Mouse (Mus musculus) hindbrain, embryonic 12.5 days (tissue): ENCODE measurements around the gene Pofut2. TPM values are rescaled to one million over a fixed set of nuclear protein-coding genes. Genes with fewer than 3 reads are reported as not detected.

ENCODE experiments used
- ATAC-seq: fragments of 200-750 bp; cut with Nextera tagmentation; 2 replicates; pipeline ENCODE4 v1.8.0; 2017; ENCODE audit warnings: moderate TSS enrichment; ENCODE audit not compliant: low FRiP score
- H3K27ac ChIP-seq: fragments of 300-500 bp; sonication (generic); 2 replicates; pipeline ENCODE4 v1.5.1; 2016; ENCODE audit warnings: mild to moderate bottlenecking
- H3K27me3 ChIP-seq: fragments of 300-500 bp; sonication (generic); 2 replicates; pipeline ENCODE4 v1.6.1; 2016; ENCODE audit warnings: mild to moderate bottlenecking
- H3K36me3 ChIP-seq: fragments of 300-500 bp; sonication (generic); 2 replicates; pipeline ENCODE4 v1.6.1; 2016; ENCODE audit warnings: mild to moderate bottlenecking
- H3K4me1 ChIP-seq: fragments of 300-500 bp; sonication (generic); 2 replicates; pipeline ENCODE4 v1.6.1; 2016
- H3K4me2 ChIP-seq: fragments of 300-500 bp; sonication (generic); replicated peaks from 2 replicates; pipeline ENCODE4 v1.6.1; 2016; ENCODE audit warnings: mild to moderate bottlenecking
- H3K4me3 ChIP-seq: fragments of 300-500 bp; sonication (generic); 2 replicates; pipeline ENCODE4 v1.5.1; 2016; ENCODE audit warnings: mild to moderate bottlenecking
- H3K9ac ChIP-seq: fragments of 300-500 bp; sonication (generic); 2 replicates; pipeline ENCODE4 v1.6.1; 2016; ENCODE audit warnings: mild to moderate bottlenecking, moderate library complexity
- H3K9me3 ChIP-seq: fragments of 300-500 bp; sonication (generic); replicated peaks from 2 replicates; pipeline ENCODE4 v1.6.1; 2016; ENCODE audit warnings: mild to moderate bottlenecking
- WGBS: fragments of 180-500 bp; shearing (Covaris S2); methylation state at CpG from one replicate; pipeline ENCODE4 v1.1.7; 2016; 5-methylcytosine and 5-hydroxymethylcytosine counted together
- polyA plus RNA-seq: library from polyadenylated mRNA; unstranded; fragments of >200 nt; fragmentation: Nextera tagmentation; extraction: Ambion mirVana; gene quantifications from 2 replicates; pipeline ENCODE4 v1.2.1, GENCODE M21; 2016

The Pofut2 gene
- polyA plus RNA-seq, 1 experiment from 2014 or later = 81.8 TPM

- ATAC-seq = no peak
- H3K9me3 ChIP-seq = no peaks in the 10 kb centered on the region
- no peaks in the 10 kb centered on the region; the same call in 1 of the 2 replicates for H3K4me1 ChIP-seq
- no peak overlapping the region for H3K27ac ChIP-seq
- no peaks in the 10 kb centered on the region for H3K27me3 ChIP-seq
- no peaks in the 10 kb centered on the region for H3K36me3 ChIP-seq
- no peak overlapping the region for H3K9ac ChIP-seq
- H3K4me2 ChIP-seq = no peak overlapping the region
- H3K4me3 ChIP-seq = no peak overlapping the region
- 74% methylated on average over 12 of the region's 12 CpGs for WGBS
These were observed 23.9 kb upstream of the Pofut2 start for GRCm38 (mm10) chr10:77234991-77235616.

- Histone ChIP-seq H3K36me3 (no peaks in the 10 kb centered on the region), H3K4me1 (no peaks in the 10 kb centered on the region), H3K27ac (no peak overlapping the region), H3K9ac (no peak overlapping the region), H3K9me3 (no peaks in the 10 kb centered on the region), H3K27me3 (no peaks in the 10 kb centered on the region), H3K4me3 (no peak overlapping the region), H3K4me2 (no peak overlapping the region)
- 68% methylated on average over 16 of the region's 16 CpGs for WGBS
- ATAC-seq = no peak
These were observed 21.0 kb upstream of the Pofut2 start for GRCm38 (mm10) chr10:77237795-77238580.

GRCm38 (mm10) chr10:77240764-77241163 is 18.3 kb upstream of the Pofut2 start:
- Histone ChIP-seq H3K27ac (no peak overlapping the region), H3K9ac (no peak overlapping the region), H3K4me1 (0 out of 2 replicates have a peak, but pooled peaks cover 2% of the 10 kb centered on the region), H3K27me3 (no peaks in the 10 kb centered on the region), H3K4me2 (no peak overlapping the region), H3K36me3 (no peaks in the 10 kb centered on the region), H3K4me3 (no peak overlapping the region), H3K9me3 (no peaks in the 10 kb centered on the region)
- 70% methylated on average over 8 of the region's 8 CpGs for WGBS
- ATAC-seq = no peak

- Histone ChIP-seq H3K4me3 (no peak overlapping the region), H3K9me3 (no peaks in the 10 kb centered on the region), H3K27me3 (no peaks in the 10 kb centered on the region), H3K27ac (no peak overlapping the region), H3K36me3 (no peaks in the 10 kb centered on the region), H3K4me1 (0 out of 2 replicates have a peak, but pooled peaks cover 2% of the 10 kb centered on the region), H3K9ac (no peak overlapping the region), H3K4me2 (no peak overlapping the region)
- 76% methylated on average over 3 of the region's 3 CpGs for WGBS
- no peak for ATAC-seq
These were observed 16.6 kb upstream of the Pofut2 start for GRCm38 (mm10) chr10:77242396-77242795.

- Histone ChIP-seq H3K4me2 (no peak overlapping the region), H3K9me3 (no peaks in the 10 kb centered on the region), H3K27ac (no peak overlapping the region), H3K4me3 (no peak overlapping the region), H3K27me3 (no peaks in the 10 kb centered on the region), H3K36me3 (no peaks in the 10 kb centered on the region), H3K9ac (no peak overlapping the region), H3K4me1 (0 out of 2 replicates have a peak, but pooled peaks cover 2% of the 10 kb centered on the region)
- ATAC-seq = no peak
- 89% methylated on average over 14 of the region's 14 CpGs for WGBS
These were observed 16.1 kb upstream of the Pofut2 start for GRCm38 (mm10) chr10:77242871-77243270.

- Histone ChIP-seq H3K9ac (no peak overlapping the region), H3K9me3 (no peaks in the 10 kb centered on the region), H3K36me3 (no peaks in the 10 kb centered on the region), H3K4me2 (no peak overlapping the region), H3K27me3 (no peaks in the 10 kb centered on the region), H3K4me3 (no peak overlapping the region), H3K27ac (no peak overlapping the region), H3K4me1 (0 out of 2 replicates have a peak, but pooled peaks cover 2% of the 10 kb centered on the region)
- no peak for ATAC-seq
- 70% methylated on average over 11 of the region's 11 CpGs for WGBS
These were observed 15.4 kb upstream of the Pofut2 start for GRCm38 (mm10) chr10:77243572-77244161.

GRCm38 (mm10) chr10:77244777-77245176 is 14.2 kb upstream of the Pofut2 start:
- no peak for ATAC-seq
- WGBS = 92% methylated on average over 6 of the region's 6 CpGs
- H3K4me3 ChIP-seq = no peak overlapping the region
- no peak overlapping the region for H3K9ac ChIP-seq
- no peak overlapping the region for H3K4me2 ChIP-seq
- H3K4me1 ChIP-seq = 0 out of 2 replicates have a peak, but pooled peaks cover 2% of the 10 kb centered on the region
- H3K9me3 ChIP-seq = no peaks in the 10 kb centered on the region
- no peak overlapping the region for H3K27ac ChIP-seq
- H3K36me3 ChIP-seq = no peaks in the 10 kb centered on the region
- H3K27me3 ChIP-seq = no peaks in the 10 kb centered on the region

- no peak overlapping the region for H3K4me2 ChIP-seq
- H3K9ac ChIP-seq = no peak overlapping the region
- H3K9me3 ChIP-seq = no peaks in the 10 kb centered on the region
- H3K4me1 ChIP-seq = peaks cover 11% of the 10 kb centered on the region; the same call in 1 of the 2 replicates
- 91% methylated on average over 5 of the region's 5 CpGs for WGBS
- H3K27me3 ChIP-seq = no peaks in the 10 kb centered on the region
- ATAC-seq = no peak
- H3K27ac ChIP-seq = no peak overlapping the region
- H3K36me3 ChIP-seq = no peaks in the 10 kb centered on the region
- no peak overlapping the region for H3K4me3 ChIP-seq
These were observed 12.0 kb upstream of the Pofut2 start for GRCm38 (mm10) chr10:77247048-77247447.

GRCm38 (mm10) chr10:77247707-77248106 is 11.3 kb upstream of the Pofut2 start:
- Histone ChIP-seq H3K27ac (no peak overlapping the region), H3K4me3 (no peak overlapping the region), H3K36me3 (no peaks in the 10 kb centered on the region), H3K4me2 (no peak overlapping the region), H3K9ac (no peak overlapping the region), H3K27me3 (no peaks in the 10 kb centered on the region), H3K9me3 (no peaks in the 10 kb centered on the region), H3K4me1 (peaks cover 17% of the 10 kb centered on the region)
- WGBS = 56% methylated on average over 7 of the region's 7 CpGs
- ATAC-seq = no peak

GRCm38 (mm10) chr10:77251223-77251783 is 7.7 kb upstream of the Pofut2 start:
- Histone ChIP-seq H3K4me1 (peaks cover 21% of the 10 kb centered on the region), H3K9ac (0 out of 2 replicates have a peak overlapping the region, but pooled peaks have one; percentile 19), H3K9me3 (no peaks in the 10 kb centered on the region), H3K4me2 (no peak overlapping the region), H3K36me3 (no peaks in the 10 kb centered on the region), H3K27me3 (no peaks in the 10 kb centered on the region; the same call in 1 of the 2 replicates), H3K27ac (no peak overlapping the region), H3K4me3 (no peak overlapping the region)
- 59% methylated on average over 18 of the region's 18 CpGs for WGBS
- ATAC-seq = no peak

GRCm38 (mm10) chr10:77251784-77252539 is 7.1 kb upstream of the Pofut2 start:
- 73% methylated on average over 18 of the region's 18 CpGs for WGBS
- no peak overlapping the region for H3K4me2 ChIP-seq
- peaks cover 21% of the 10 kb centered on the region for H3K4me1 ChIP-seq
- peak; percentile 7; the same call in 1 of the 2 replicates for ATAC-seq
- no peaks in the 10 kb centered on the region; the same call in 1 of the 2 replicates for H3K27me3 ChIP-seq
- H3K27ac ChIP-seq = peak overlapping the region; percentile 7; the same call in 1 of the 2 replicates
- no peaks in the 10 kb centered on the region for H3K36me3 ChIP-seq
- 0 out of 2 replicates have a peak overlapping the region, but pooled peaks have one; percentile 19 for H3K9ac ChIP-seq
- H3K9me3 ChIP-seq = no peaks in the 10 kb centered on the region
- H3K4me3 ChIP-seq = no peak overlapping the region
